Mouse (Mus musculus) hindbrain, embryonic 16.5 days (tissue): Measurements from ENCODE around the gene Gm136. TPM values are rescaled to one million over a fixed set of nuclear protein-coding genes. Genes with fewer than 3 reads are reported as not detected.
"Not testable (repeated sequence)": the region's sequence is repeated elsewhere in the genome, so short reads cannot be mapped to it uniquely, and the experiment has no call there.

ENCODE experiments used
- ATAC-seq: fragments of 200-750 bp; cut with Nextera tagmentation; 2 replicates; pipeline ENCODE4 v1.8.0; 2017; ENCODE audit warnings: moderate TSS enrichment, moderate library complexity
- H3K27ac ChIP-seq: fragments of 300-500 bp; sonication (generic); 2 replicates; pipeline ENCODE4 v1.5.1; 2014; ENCODE audit warnings: low read depth, mild to moderate bottlenecking, control low read depth, low read length, moderate library complexity
- H3K27me3 ChIP-seq: fragments of 300-500 bp; sonication (generic); replicated peaks from 2 replicates; pipeline ENCODE4 v1.6.1; 2014; ENCODE audit warnings: low read length; ENCODE audit not compliant: control insufficient read depth, insufficient read depth
- H3K36me3 ChIP-seq: fragments of 300-500 bp; sonication (generic); 2 replicates; pipeline ENCODE4 v1.6.1; 2014; ENCODE audit warnings: mild to moderate bottlenecking, low read length, moderate library complexity, mixed read lengths; ENCODE audit not compliant: control insufficient read depth, insufficient read depth
- H3K4me1 ChIP-seq: fragments of 300-500 bp; sonication (generic); 2 replicates; pipeline ENCODE4 v1.6.1; 2014; ENCODE audit warnings: low read depth, low read length; ENCODE audit not compliant: control insufficient read depth, insufficient read depth
- H3K4me2 ChIP-seq: fragments of 300-500 bp; sonication (generic); 2 replicates; pipeline ENCODE4 v1.6.1; 2014; ENCODE audit warnings: mild to moderate bottlenecking, low read length, control low read depth, moderate library complexity
- H3K4me3 ChIP-seq: fragments of 300-500 bp; sonication (generic); 2 replicates; pipeline ENCODE4 v1.5.1; 2014; ENCODE audit warnings: mild to moderate bottlenecking, low read length, control low read depth, moderate library complexity
- H3K9ac ChIP-seq: fragments of 300-500 bp; sonication (generic); 2 replicates; pipeline ENCODE4 v1.6.1; 2014; ENCODE audit warnings: low read depth, mild to moderate bottlenecking, control low read depth, low read length, moderate library complexity
- H3K9me3 ChIP-seq: fragments of 300-500 bp; sonication (generic); 2 replicates; pipeline ENCODE4 v1.6.1; 2014; ENCODE audit warnings: mild to moderate bottlenecking, low read length, moderate library complexity; ENCODE audit not compliant: control insufficient read depth
- WGBS: fragments of 180-500 bp; shearing (Covaris S2); extraction: QIAGEN DNeasy Blood & Tissue Kit; methylation state at CpG from one replicate; pipeline ENCODE4 v1.1.7; 2014; 5-methylcytosine and 5-hydroxymethylcytosine counted together
- polyA plus RNA-seq: library from polyadenylated mRNA; unstranded; fragments of >200 nt; fragmentation: Nextera tagmentation; extraction: Ambion mirVana; gene quantifications from 2 replicates; pipeline ENCODE4 v1.2.1, GENCODE M21; 2015

The Gm136 gene
- polyA plus RNA-seq, 1 experiment from 2014 or later: not detected

DNA sequence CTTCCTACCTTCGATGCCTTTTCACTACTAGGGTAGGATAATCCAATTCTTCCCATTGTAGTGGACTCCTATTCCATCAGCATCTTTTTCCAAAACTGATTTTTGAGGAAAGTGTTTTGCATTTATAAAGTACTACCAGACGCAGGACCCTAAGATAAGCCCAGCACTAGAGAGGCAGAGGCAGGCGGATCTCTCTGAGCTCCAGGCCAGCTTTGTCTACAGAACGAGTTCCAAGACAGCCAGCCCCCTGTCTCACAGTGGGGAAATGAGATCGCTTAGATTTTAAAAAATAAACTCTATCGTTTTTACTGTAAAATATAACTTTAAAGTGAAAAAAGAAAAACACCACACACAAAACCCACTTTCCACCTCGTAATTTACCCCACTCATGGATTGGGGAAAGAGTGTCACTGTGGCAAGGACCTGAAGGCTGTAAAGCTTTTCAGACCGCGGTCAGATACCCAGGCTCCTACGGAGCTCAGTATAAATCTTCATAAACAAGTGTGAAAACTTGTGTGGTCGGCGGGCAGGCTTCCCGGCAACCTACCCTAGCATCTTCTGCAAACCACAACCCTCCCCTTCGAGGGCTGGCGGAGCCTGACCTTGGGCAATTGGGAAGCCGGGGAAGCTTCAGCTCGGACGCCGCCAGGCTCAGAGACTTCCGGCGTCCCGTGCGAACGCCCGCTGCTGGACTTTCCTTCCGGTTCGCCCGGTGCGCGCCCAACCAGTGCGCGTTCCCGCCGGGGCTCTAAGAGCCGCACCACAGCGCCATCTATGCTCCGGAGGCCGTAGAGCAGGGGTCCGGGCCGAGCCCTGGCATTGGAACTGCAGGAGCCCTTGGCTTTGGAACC is 21.8 kb upstream of the Gm136 start, which contains the start of gene Smim8:
Smim8 (minus strand) TSS at position 747 of the 851 bp plus-strand sequence.
- Histone ChIP-seq H3K27me3 (no peaks in the 10 kb centered on the region), H3K27ac (peak within 1 kb of the TSS; percentile 75), H3K4me2 (peak within 1 kb of the TSS; percentile 81), H3K4me1 (peaks cover 5% of the 10 kb centered on the region; the same call in 1 of the 2 replicates), H3K9me3 (no peaks in the 10 kb centered on the region), H3K36me3 (no peaks in the 10 kb centered on the region), H3K9ac (peak within 1 kb of the TSS; percentile 63), H3K4me3 (peak within 1 kb of the TSS; percentile 50)
- 5% methylated on average over 40 of the region's 40 CpGs for WGBS
- ATAC-seq: peak; percentile 97

DNA sequence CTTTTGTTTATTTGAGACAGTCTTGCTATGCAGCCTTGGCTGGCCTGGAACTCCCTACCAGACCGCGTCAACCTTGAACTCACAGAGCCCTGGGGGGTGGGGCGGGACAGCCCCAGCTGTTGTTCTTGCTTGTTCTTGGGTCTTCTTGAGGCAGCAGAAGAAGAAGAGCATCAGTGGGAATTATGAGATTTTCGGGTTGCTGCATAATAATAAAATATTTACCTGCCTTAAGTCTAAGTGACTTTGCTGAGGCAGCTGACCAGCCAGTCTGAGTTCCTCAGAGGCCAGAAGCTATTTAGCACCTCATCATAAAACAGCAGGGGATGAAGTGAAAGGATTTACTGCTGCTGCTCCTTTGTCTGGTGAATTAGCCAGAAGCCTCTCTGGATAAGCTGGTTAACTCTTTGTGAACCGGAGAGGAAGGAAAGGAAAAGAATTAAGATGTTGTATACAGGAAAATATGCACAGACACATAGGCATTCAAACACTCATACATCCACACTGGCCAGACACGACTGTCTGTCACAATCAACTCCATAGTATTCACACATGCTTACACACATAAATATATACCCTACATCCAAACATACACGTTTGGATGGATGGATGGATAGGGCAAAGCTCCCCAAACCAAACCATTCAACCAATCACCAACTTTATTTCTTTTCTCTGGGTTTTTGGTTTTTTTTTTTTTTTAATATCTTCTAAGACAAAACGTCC is 15.7 kb upstream of the Gm136 start:
- Histone ChIP-seq H3K4me2 (no peak overlapping the region), H3K27me3 (no peaks in the 10 kb centered on the region), H3K9me3 (no peaks in the 10 kb centered on the region), H3K36me3 (no peaks in the 10 kb centered on the region; the same call in 1 of the 2 replicates), H3K9ac (no peak overlapping the region), H3K4me1 (peaks cover 1% of the 10 kb centered on the region; the same call in 1 of the 2 replicates), H3K27ac (no peak overlapping the region), H3K4me3 (no peak overlapping the region)
- WGBS: 7% methylated on average over 8 of the region's 8 CpGs
- no peak for ATAC-seq

DNA sequence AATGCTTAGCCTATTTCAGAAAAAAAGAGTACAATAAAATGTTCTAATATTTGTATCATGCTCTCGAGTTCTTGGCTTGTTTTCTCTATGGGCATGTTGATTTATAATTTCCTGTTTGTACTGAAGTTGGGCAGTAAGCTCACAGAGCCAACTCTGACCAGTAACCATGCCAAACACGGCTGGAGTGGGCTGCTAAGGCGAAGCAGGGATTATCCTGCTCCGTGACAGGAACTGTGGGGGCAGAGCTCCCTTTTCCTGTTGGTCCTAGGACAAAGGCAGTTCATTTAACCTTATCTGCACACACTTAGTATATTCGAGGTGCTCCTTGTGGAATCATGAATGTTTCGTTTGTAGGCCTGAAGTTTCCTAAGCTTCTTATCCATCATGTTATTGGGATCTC is 6.8 kb downstream of the Gm136 start:
- Histone ChIP-seq H3K4me2 (no peak overlapping the region), H3K9ac (no peak overlapping the region), H3K4me3 (no peak overlapping the region), H3K36me3 (no peaks in the 10 kb centered on the region), H3K9me3 (no peaks in the 10 kb centered on the region), H3K27ac (no peak overlapping the region), H3K27me3 (no peaks in the 10 kb centered on the region), H3K4me1 (no peaks in the 10 kb centered on the region)
- no peak for ATAC-seq
- 65% methylated on average over 6 of the region's 6 CpGs for WGBS

DNA sequence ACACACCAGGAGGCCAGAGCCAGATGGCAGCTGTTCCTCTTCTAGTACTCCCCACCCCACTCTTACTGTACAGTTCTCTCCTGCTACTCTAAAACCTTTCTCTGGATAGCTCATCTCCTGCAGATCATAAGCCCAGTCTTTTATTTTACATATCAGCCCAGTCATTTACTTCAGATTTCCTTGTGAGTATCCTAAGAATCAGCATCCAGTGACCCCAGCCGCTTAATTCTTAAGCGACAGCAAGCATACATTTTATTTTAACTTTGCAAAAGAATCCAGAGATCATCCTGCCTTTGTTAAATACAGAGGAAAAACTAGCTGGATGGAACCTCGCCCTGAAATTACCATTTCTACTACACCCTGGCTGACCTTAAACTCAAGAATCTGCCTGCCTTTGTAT is 21.6 kb downstream of the Gm136 start:
- H3K4me3 ChIP-seq: no peak overlapping the region
- H3K36me3 ChIP-seq: no peaks in the 10 kb centered on the region
- 0 out of 2 replicates have a peak, but pooled peaks cover 3% of the 10 kb centered on the region for H3K27me3 ChIP-seq
- no peak overlapping the region for H3K27ac ChIP-seq
- no peak for ATAC-seq
- no peak overlapping the region for H3K4me2 ChIP-seq
- H3K4me1 ChIP-seq: peaks cover 3% of the 10 kb centered on the region; the same call in 1 of the 2 replicates
- 74% methylated on average over 3 of the region's 3 CpGs for WGBS
- H3K9me3 ChIP-seq: no peaks in the 10 kb centered on the region
- no peak overlapping the region for H3K9ac ChIP-seq

DNA sequence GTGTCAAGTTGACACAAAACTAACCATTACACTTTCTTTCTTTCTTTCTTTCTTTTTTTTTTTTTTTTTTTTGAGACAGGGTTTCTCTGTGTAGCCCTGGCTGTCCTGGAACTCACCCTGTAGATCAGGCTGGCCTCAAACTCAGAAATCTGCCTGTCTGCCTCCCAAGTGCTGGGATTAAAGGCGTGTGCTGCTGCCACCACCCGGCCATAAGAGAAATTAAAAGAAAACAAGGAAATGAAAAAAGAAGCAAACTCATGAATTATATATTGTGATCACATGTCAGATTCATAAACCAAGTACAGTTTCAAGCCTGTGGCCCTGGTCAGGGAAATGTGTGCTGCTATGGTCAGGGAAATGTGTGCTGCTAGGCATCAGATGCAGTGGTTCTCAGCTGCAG is 22.6 kb downstream of the Gm136 start:
- not testable (repeated sequence) for H3K4me3 ChIP-seq, H3K4me2 ChIP-seq, ATAC-seq, H3K9me3 ChIP-seq, H3K27me3 ChIP-seq, H3K27ac ChIP-seq, H3K4me1 ChIP-seq, H3K36me3 ChIP-seq, H3K9ac ChIP-seq
- WGBS: 29% methylated on average over 2 of the region's 2 CpGs

DNA sequence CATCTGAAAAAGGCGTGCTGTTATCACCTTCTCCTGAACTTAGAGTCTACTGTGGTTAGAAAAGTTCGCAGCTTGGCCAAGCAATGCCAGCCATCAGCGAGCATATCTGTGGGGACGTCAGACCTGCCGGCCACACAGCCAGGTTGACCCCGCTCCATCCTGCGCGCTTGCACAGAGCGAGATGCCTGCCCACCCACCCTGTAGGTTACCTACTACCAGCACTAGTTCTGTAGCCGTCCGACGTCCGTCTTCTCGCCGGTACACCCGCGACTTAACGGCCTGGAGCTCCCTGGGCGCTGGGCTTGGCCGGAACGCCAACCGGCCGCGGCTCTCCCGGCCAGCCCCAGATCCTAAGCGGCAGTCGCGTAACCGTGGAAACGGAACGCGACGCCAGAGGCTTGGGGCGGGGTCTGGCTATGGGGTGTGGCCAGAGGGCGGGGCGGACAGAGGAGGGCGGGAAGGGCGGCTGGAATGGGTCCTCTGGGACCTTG is 26.2 kb downstream of the Gm136 start, which contains the start of gene Cfap206:
Cfap206 (minus strand) TSS at position 356 of the 491 bp plus-strand sequence.
- 0 out of 2 replicates have a peak, but pooled peaks cover 3% of the 10 kb centered on the region for H3K27me3 ChIP-seq
- H3K9me3 ChIP-seq: no peaks in the 10 kb centered on the region
- peak within 1 kb of the TSS; percentile 58 for H3K9ac ChIP-seq
- H3K36me3 ChIP-seq: no peaks in the 10 kb centered on the region
- H3K4me3 ChIP-seq: peak within 1 kb of the TSS; percentile 51
- H3K4me2 ChIP-seq: peak within 1 kb of the TSS; percentile 79
- H3K4me1 ChIP-seq: peaks cover 3% of the 10 kb centered on the region; the same call in 1 of the 2 replicates
- H3K27ac ChIP-seq: 0 out of 2 replicates have a peak within 1 kb of the TSS, but pooled peaks have one; percentile 31
- whole genome bisulfite sequencing: under 1% methylated on average over 38 of the region's 38 CpGs
- peak; percentile 94 for ATAC-seq

DNA sequence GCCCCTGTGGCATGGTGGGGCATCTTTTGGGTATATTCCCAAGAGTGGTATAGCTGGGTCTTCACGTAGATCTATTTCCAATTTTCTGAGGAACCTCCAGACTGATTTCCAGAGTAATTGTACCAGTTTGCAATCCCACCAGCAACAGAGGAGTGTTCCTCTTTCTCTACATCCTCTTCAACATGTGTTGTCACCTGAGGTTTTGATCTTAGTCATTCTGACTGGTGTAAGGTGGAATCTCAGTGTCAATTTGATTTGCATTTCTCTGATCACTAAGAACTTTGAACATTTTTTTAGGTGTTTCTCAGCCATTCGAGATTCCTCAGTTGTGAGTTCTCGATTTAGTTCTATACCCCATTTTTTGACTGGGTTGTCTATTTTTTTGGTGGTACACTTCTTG is 30.4 kb downstream of the Gm136 start:
- H3K9ac ChIP-seq, H3K4me1 ChIP-seq, H3K9me3 ChIP-seq, H3K27ac ChIP-seq, H3K36me3 ChIP-seq, ATAC-seq, H3K4me2 ChIP-seq, H3K4me3 ChIP-seq, H3K27me3 ChIP-seq: not testable (repeated sequence)
- WGBS: 92% methylated on average over 3 of the region's 3 CpGs

DNA sequence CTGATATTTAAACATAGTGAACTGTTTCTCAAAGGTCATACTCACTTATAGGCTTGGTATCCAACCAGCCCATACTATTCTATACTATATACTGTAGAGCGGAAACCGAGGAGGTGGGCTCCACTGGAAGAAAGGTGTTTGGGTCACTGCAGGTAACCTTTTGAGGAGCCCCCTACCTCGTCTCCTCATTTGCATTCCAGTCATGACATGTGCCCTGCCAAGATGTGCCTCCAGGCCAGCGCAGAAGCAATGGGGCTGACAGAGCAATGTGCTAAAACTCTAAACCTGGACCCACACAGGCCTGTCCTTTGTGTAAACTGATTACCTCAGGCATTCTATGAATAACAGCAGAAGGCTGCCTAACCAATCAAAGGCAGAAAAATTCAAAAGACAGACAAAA is 31.8 kb downstream of the Gm136 start:
- Histone ChIP-seq H3K4me1 (no peaks in the 10 kb centered on the region), H3K9me3 (peaks cover 2% of the 10 kb centered on the region; the same call in 1 of the 2 replicates), H3K9ac (no peak overlapping the region), H3K4me2 (no peak overlapping the region), H3K36me3 (no peaks in the 10 kb centered on the region), H3K27me3 (no peaks in the 10 kb centered on the region), H3K27ac (no peak overlapping the region), H3K4me3 (no peak overlapping the region)
- ATAC-seq: no peak
- 65% methylated on average over 4 of the region's 4 CpGs for WGBS

DNA sequence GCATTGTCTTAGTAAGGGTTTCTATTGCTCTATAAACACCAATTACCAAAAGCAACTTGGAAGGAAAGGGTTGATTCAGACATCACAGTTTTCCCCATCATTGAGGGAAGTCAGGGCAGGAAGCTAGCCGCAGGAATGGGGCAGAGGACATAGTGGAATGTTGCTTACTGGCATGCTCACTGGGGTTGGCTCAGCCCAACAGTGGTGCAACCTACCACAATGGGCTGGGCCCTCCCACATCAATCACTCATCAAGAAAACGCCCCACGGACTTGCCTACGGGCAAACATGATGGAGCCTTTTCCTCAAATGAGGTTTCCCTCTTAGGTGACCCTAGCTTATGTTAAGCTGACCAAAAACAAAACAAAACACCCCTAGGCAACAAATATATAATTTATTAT is 32.9 kb downstream of the Gm136 start:
- WGBS: 72% methylated on average over 4 of the region's 4 CpGs
- H3K4me3 ChIP-seq: no peak overlapping the region
- H3K36me3 ChIP-seq: no peaks in the 10 kb centered on the region
- no peak overlapping the region for H3K4me2 ChIP-seq
- H3K9me3 ChIP-seq: peaks cover 5% of the 10 kb centered on the region; the same call in 1 of the 2 replicates
- no peak for ATAC-seq
- no peaks in the 10 kb centered on the region for H3K4me1 ChIP-seq
- H3K9ac ChIP-seq: no peak overlapping the region
- no peaks in the 10 kb centered on the region for H3K27me3 ChIP-seq
- no peak overlapping the region for H3K27ac ChIP-seq
